Mouse (Mus musculus) liver, postnatal 0 days (tissue): ENCODE measurements at regions not wholly inside any gene's neighbourhood (a gene's known extent, or its start where the extent isn't known, plus 50 kb on each side); places are given as distances from the start of the nearest gene placed in this dataset.

Experiments
- CTCF ChIP-seq: sonication (generic); IDR thresholded peaks from 2 replicates; pipeline ENCODE4 v1.5.1; 2016; ENCODE audit warnings: antibody characterized with exemption, low read depth
- EP300 ChIP-seq: IDR thresholded peaks from 2 replicates; pipeline ENCODE4 v1.6.1; 2016; ENCODE audit warnings: antibody characterized with exemption, low read depth, mild to moderate bottlenecking

DNA sequence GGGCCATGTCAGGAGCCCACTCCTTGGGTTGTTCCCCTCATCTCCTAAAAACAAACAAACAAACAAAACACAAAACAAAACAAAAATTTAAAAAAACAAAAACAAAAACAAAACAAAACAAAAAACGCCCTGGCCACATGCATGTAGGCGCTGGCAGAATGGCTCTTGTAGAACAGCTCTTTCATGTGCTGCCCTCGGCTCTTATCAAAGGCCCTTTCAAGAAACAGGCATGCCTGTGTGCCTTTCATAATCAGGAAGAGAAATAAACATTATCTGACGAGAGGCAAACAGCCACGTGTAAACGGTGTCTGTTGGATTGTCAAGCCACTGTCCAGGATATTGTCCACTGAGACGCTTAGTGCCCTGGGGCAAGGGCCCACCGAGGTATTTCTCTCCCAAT lies 65.2 kb downstream of the Pja1 start:
- no peak for TF ChIP-seq CTCF
- no peak for TF ChIP-seq EP300
